Mouse (Mus musculus): ENCODE measurements around the gene Apol11a. TPM values are rescaled to one million over a fixed set of nuclear protein-coding genes. Genes with fewer than 3 reads are reported as not detected.
"Not testable (repeated sequence)": the region's sequence is repeated elsewhere in the genome, so short reads cannot be mapped to it uniquely, and the experiment has no call there.

Gene Apol11a
- polyA plus RNA-seq, 1 experiment from 2014 or later: not detected

GRCm38 (mm10) chr15:77523186-77523843 lies 15.2 kb downstream of the Apol11a start:
- H3K36me3 ChIP-seq (ENCODE audit: insufficient read depth, low read length); H3K4me3 ChIP-seq (replicated peaks; ENCODE audit: low read depth, low read length); H3K4me2 ChIP-seq (ENCODE audit: low read length); H3K9ac ChIP-seq (ENCODE audit: low read depth, low read length); H3K27ac ChIP-seq; H3K27me3 ChIP-seq (ENCODE audit: insufficient read depth, low read length); H3K9me3 ChIP-seq (replicated peaks; ENCODE audit: low read length); H3K4me1 ChIP-seq (replicated peaks; ENCODE audit: insufficient read depth, low read length); ATAC-seq (replicated peaks; ENCODE audit: low FRiP score, low read depth): not testable (repeated sequence)
- 17% methylated on average over 6 of the region's 6 CpGs for WGBS
- TF ChIP-seq CTCF (IDR thresholded peaks at IDR 0.05; ENCODE audit: low read depth): peak; percentile 68
- DNase-seq (ENCODE audit: low spot score): peak; percentile 58

- H3K4me3 ChIP-seq (replicated peaks; ENCODE audit: low read depth, low read length): no peak within 1 kb of the TSS
- H3K4me1 ChIP-seq (replicated peaks; ENCODE audit: insufficient read depth, low read length): no peaks in the 10 kb centered on the region
- no peak for TF ChIP-seq CTCF (IDR thresholded peaks at IDR 0.05; ENCODE audit: low read depth)
- no peaks in the 10 kb centered on the region for H3K27me3 ChIP-seq (ENCODE audit: insufficient read depth, low read length)
- H3K36me3 ChIP-seq (ENCODE audit: insufficient read depth, low read length): no peaks in the 10 kb centered on the region
- no peaks in the 10 kb centered on the region for H3K9me3 ChIP-seq (replicated peaks; ENCODE audit: low read length)
- DNase-seq (ENCODE audit: low spot score) (no peak), ATAC-seq (replicated peaks; ENCODE audit: low FRiP score, low read depth) (no peak)
- H3K27ac ChIP-seq: no peak within 1 kb of the TSS
- no peak within 1 kb of the TSS for H3K4me2 ChIP-seq (ENCODE audit: low read length)
- H3K9ac ChIP-seq (ENCODE audit: low read depth, low read length): no peak within 1 kb of the TSS
Observed at GRCm38 (mm10) chr15:77533216-77533615, 25.1 kb downstream of the Apol11a start, which contains the start of gene Apol7c. Apol7c (minus strand) TSS chr15:77533316.

GRCm38 (mm10) chr15:77539221-77539620 lies 31.1 kb downstream of the Apol11a start:
- 39% methylated on average over 1 of the region's 1 CpGs for WGBS
- not testable (repeated sequence) for DNase-seq (ENCODE audit: low spot score); ATAC-seq (replicated peaks; ENCODE audit: low FRiP score, low read depth)

GRCm38 (mm10) chr15:77561792-77562191 lies 53.7 kb downstream of the Apol11a start, which contains the start of gene 1700025B11Rik:
1700025B11Rik (minus strand) TSS chr15:77561892.
- H3K27me3 ChIP-seq (ENCODE audit: insufficient read depth, low read length): no peaks in the 10 kb centered on the region
- ATAC-seq (replicated peaks; ENCODE audit: low FRiP score, low read depth): no peak
- no peak within 1 kb of the TSS for H3K4me3 ChIP-seq (replicated peaks; ENCODE audit: low read depth, low read length)
- DNase-seq (ENCODE audit: low spot score): no peak
- no peak for TF ChIP-seq CTCF (IDR thresholded peaks at IDR 0.05; ENCODE audit: low read depth)
- no peaks in the 10 kb centered on the region for H3K36me3 ChIP-seq (ENCODE audit: insufficient read depth, low read length)
- H3K27ac ChIP-seq: no peak within 1 kb of the TSS
- no peaks in the 10 kb centered on the region for H3K9me3 ChIP-seq (replicated peaks; ENCODE audit: low read length)
- no peak within 1 kb of the TSS for H3K9ac ChIP-seq (ENCODE audit: low read depth, low read length)
- H3K4me1 ChIP-seq (replicated peaks; ENCODE audit: insufficient read depth, low read length): no peaks in the 10 kb centered on the region
- no peak within 1 kb of the TSS for H3K4me2 ChIP-seq (ENCODE audit: low read length)

More at GRCm38 (mm10) chr15:77539221-77539620, 31.1 kb downstream of the Apol11a start:
- H3K36me3 ChIP-seq (ENCODE audit: insufficient read depth, low read length); H3K4me1 ChIP-seq (replicated peaks; ENCODE audit: insufficient read depth, low read length); H3K9me3 ChIP-seq (replicated peaks; ENCODE audit: low read length); H3K4me2 ChIP-seq (ENCODE audit: low read length); H3K9ac ChIP-seq (ENCODE audit: low read depth, low read length); H3K4me3 ChIP-seq (replicated peaks; ENCODE audit: low read depth, low read length); H3K27ac ChIP-seq; H3K27me3 ChIP-seq (ENCODE audit: insufficient read depth, low read length): not testable (repeated sequence)

GRCm38 (mm10) chr15:77563219-77563618 lies 55.1 kb downstream of the Apol11a start:
- TF ChIP-seq CTCF (IDR thresholded peaks at IDR 0.05; ENCODE audit: low read depth): peak; percentile 51
- no peak for DNase-seq (ENCODE audit: low spot score)
- Histone ChIP-seq H3K9me3 (replicated peaks; ENCODE audit: low read length) (no peaks in the 10 kb centered on the region), H3K9ac (ENCODE audit: low read depth, low read length) (no peak overlapping the region), H3K4me2 (ENCODE audit: low read length) (no peak overlapping the region), H3K4me1 (replicated peaks; ENCODE audit: insufficient read depth, low read length) (no peaks in the 10 kb centered on the region), H3K36me3 (ENCODE audit: insufficient read depth, low read length) (no peaks in the 10 kb centered on the region), H3K4me3 (replicated peaks; ENCODE audit: low read depth, low read length) (no peak overlapping the region), H3K27me3 (ENCODE audit: insufficient read depth, low read length) (no peaks in the 10 kb centered on the region), H3K27ac (no peak overlapping the region)
- ATAC-seq (replicated peaks; ENCODE audit: low FRiP score, low read depth): no peak

Other genes with a start within 250 kb of the Apol11a start
- 22.7 and 25.1 TPM in 2 replicates for gene Rbfox2, start 201.3 kb upstream of the Apol11a start, polyA plus RNA-seq (2015; fragmentation: Nextera tagmentation; extraction: Ambion mirVana)
- gene Apol7a, start 109.2 kb upstream of the Apol11a start, polyA plus RNA-seq (2015; fragmentation: Nextera tagmentation; extraction: Ambion mirVana): 0.09 and 0.13 TPM in 2 replicates
- 0.33 TPM in 1 of 2 replicates, not detected in the other for gene Apol9a, start 97.1 kb upstream of the Apol11a start, polyA plus RNA-seq (2015; fragmentation: Nextera tagmentation; extraction: Ambion mirVana)
- not detected in 2 replicates for gene Apol7b, start 60.8 kb upstream of the Apol11a start, polyA plus RNA-seq (2015; fragmentation: Nextera tagmentation; extraction: Ambion mirVana)
- 0.11 TPM in 1 of 2 replicates, not detected in the other for gene Apol10a, start 31.2 kb upstream of the Apol11a start, polyA plus RNA-seq (2015; fragmentation: Nextera tagmentation; extraction: Ambion mirVana)
- not detected in 2 replicates for gene Apol7c, start 25.0 kb downstream of the Apol11a start, polyA plus RNA-seq (2015; fragmentation: Nextera tagmentation; extraction: Ambion mirVana)
- not detected in 2 replicates for gene 1700025B11Rik, start 53.6 kb downstream of the Apol11a start, polyA plus RNA-seq (2015; fragmentation: Nextera tagmentation; extraction: Ambion mirVana)
- gene Apol10b, start 87.9 kb downstream of the Apol11a start, polyA plus RNA-seq (2015; fragmentation: Nextera tagmentation; extraction: Ambion mirVana): 0.12 and 0.24 TPM in 2 replicates
- gene Gm36245, start 91.0 kb downstream of the Apol11a start, polyA plus RNA-seq (2015; fragmentation: Nextera tagmentation; extraction: Ambion mirVana): not detected in 2 replicates
- not detected in 2 replicates for gene Apol11b, start 135.0 kb downstream of the Apol11a start, polyA plus RNA-seq (2015; fragmentation: Nextera tagmentation; extraction: Ambion mirVana)
- not detected in 2 replicates for gene Apol7e, start 190.6 kb downstream of the Apol11a start, polyA plus RNA-seq (2015; fragmentation: Nextera tagmentation; extraction: Ambion mirVana)
- 0.14 and 0.15 TPM in 2 replicates for gene Apol9b, start 220.8 kb downstream of the Apol11a start, polyA plus RNA-seq (2015; fragmentation: Nextera tagmentation; extraction: Ambion mirVana)
- gene Apol8, start 248.7 kb downstream of the Apol11a start, polyA plus RNA-seq (2015; fragmentation: Nextera tagmentation; extraction: Ambion mirVana): not detected in 2 replicates